Mouse (Mus musculus): ENCODE measurements around the gene Ap1g2. TPM values are rescaled to one million over a fixed set of nuclear protein-coding genes. Genes with fewer than 3 reads are reported as not detected.

Ap1g2 gene
- polyA plus RNA-seq, 1 experiment from 2014 or later: 26.1 TPM

DNA sequence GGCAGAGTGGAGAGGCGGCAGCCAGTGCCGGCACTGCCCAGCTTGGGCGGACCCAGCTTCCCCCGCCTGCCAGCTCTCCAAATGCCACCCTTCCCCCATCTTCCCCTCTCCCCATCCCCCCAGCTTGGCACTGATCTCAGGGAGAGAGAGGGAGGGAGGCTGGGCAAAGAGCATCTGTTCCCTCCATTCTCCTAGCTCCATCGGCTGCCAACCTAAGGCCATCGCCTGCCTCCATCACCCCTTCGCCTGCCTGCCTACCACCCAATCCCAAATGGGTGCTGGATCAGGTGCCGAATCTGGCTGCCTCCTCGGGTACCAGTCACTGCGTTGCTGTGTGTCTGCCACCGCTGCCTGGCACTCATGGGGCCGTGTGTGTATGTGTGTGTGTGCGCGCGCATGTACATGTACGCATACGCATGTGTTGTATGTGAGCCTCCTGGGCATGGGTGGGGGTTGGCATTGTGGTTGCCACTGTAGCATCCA lies 52.6 kb downstream of the Ap1g2 start:
- H3K27ac ChIP-seq: no peak overlapping the region
- H3K4me2 ChIP-seq: no peak overlapping the region
- no peak overlapping the region for H3K9ac ChIP-seq
- H3K4me3 ChIP-seq (replicated peaks): no peak overlapping the region
- 78% methylated on average over 16 of the region's 17 CpGs for WGBS (ENCODE audit: insufficient replicate concordance)
- H3K9me3 ChIP-seq (replicated peaks): no peaks in the 10 kb centered on the region
- peaks cover 7% of the 10 kb centered on the region for H3K27me3 ChIP-seq
- no peaks in the 10 kb centered on the region for H3K36me3 ChIP-seq
- peaks cover 32% of the 10 kb centered on the region for H3K4me1 ChIP-seq (replicated peaks)
- no peak for ATAC-seq (ENCODE audit: low read depth)
- DNase-seq: no peak

DNA sequence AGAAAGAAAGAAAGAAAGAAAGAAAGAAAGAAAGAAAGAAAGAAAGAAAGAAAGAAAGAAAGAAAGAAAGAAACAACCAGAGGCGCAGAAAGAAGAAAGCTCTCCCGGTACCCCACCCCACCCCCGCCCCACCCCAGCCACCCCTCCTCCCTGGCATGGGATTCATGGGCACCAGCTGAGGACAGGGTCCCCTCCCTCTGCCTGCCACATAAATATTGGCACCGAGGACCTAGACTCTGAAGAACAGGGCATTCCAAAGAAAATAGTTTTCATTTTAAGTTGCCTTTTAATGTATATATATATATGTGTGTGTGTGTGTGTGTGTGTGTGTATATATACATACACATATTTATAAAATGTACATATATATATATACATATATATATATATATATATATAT lies 53.3 kb downstream of the Ap1g2 start:
- WGBS (ENCODE audit: insufficient replicate concordance): 64% methylated on average over 4 of the region's 4 CpGs
- peaks cover 25% of the 10 kb centered on the region for H3K4me1 ChIP-seq (replicated peaks)
- H3K27ac ChIP-seq: no peak overlapping the region
- no peak for ATAC-seq (ENCODE audit: low read depth)
- H3K4me3 ChIP-seq (replicated peaks): no peak overlapping the region
- H3K4me2 ChIP-seq: no peak overlapping the region
- no peaks in the 10 kb centered on the region for H3K9me3 ChIP-seq (replicated peaks)
- no peak overlapping the region for H3K9ac ChIP-seq
- DNase-seq: no peak
- no peaks in the 10 kb centered on the region for H3K36me3 ChIP-seq
- H3K27me3 ChIP-seq: peaks cover 7% of the 10 kb centered on the region

GRCm38 (mm10) chr14:55052496-55052895 lies 53.9 kb downstream of the Ap1g2 start:
- no peak for ATAC-seq (ENCODE audit: low read depth)
- no peak overlapping the region for H3K4me3 ChIP-seq (replicated peaks)

More at GRCm38 (mm10) chr14:55052496-55052895, 53.9 kb downstream of the Ap1g2 start:
- H3K4me2 ChIP-seq: no peak overlapping the region
- peaks cover 7% of the 10 kb centered on the region for H3K27me3 ChIP-seq
- no peaks in the 10 kb centered on the region for H3K36me3 ChIP-seq
- H3K27ac ChIP-seq: no peak overlapping the region
- no peak for DNase-seq
- 77% methylated on average over 9 of the region's 9 CpGs for WGBS (ENCODE audit: insufficient replicate concordance)
- peaks cover 19% of the 10 kb centered on the region for H3K4me1 ChIP-seq (replicated peaks)
- H3K9ac ChIP-seq: no peak overlapping the region
- H3K9me3 ChIP-seq (replicated peaks): no peaks in the 10 kb centered on the region

Other genes with a start within 250 kb of the Ap1g2 start
- gene Homez, start 235.6 kb downstream of the Ap1g2 start, polyA plus RNA-seq (2015; fragmentation: Nextera tagmentation; extraction: Ambion mirVana): 2.2 TPM in 2 replicates
- gene Ppp1r3e, start 229.0 kb downstream of the Ap1g2 start, polyA plus RNA-seq (2015; fragmentation: Nextera tagmentation; extraction: Ambion mirVana): 0.41 and 0.50 TPM in 2 replicates
- gene Bcl2l2, start 223.2 kb downstream of the Ap1g2 start, polyA plus RNA-seq (2015; fragmentation: Nextera tagmentation; extraction: Ambion mirVana): 0.57 and 0.62 TPM in 2 replicates
- 0.09 TPM in 1 of 2 replicates, not detected in the other for gene Gm20521, start 223.2 kb downstream of the Ap1g2 start, polyA plus RNA-seq (2015; fragmentation: Nextera tagmentation; extraction: Ambion mirVana)
- gene Pabpn1, start 214.1 kb downstream of the Ap1g2 start, polyA plus RNA-seq (2015; fragmentation: Nextera tagmentation; extraction: Ambion mirVana): 53.9 and 59.1 TPM in 2 replicates
- gene Slc22a17, start 193.5 kb downstream of the Ap1g2 start, polyA plus RNA-seq (2015; fragmentation: Nextera tagmentation; extraction: Ambion mirVana): 2.0 and 2.1 TPM in 2 replicates
- gene Efs, start 180.5 kb downstream of the Ap1g2 start, polyA plus RNA-seq (2015; fragmentation: Nextera tagmentation; extraction: Ambion mirVana): 0.71 TPM in 2 replicates
- not detected in 2 replicates for gene Il25, start 173.9 kb downstream of the Ap1g2 start, polyA plus RNA-seq (2015; fragmentation: Nextera tagmentation; extraction: Ambion mirVana)
- 0.20 TPM in 1 of 2 replicates, not detected in the other for gene Cmtm5, start 170.3 kb downstream of the Ap1g2 start, polyA plus RNA-seq (2015; fragmentation: Nextera tagmentation; extraction: Ambion mirVana)
- 0.69 and 2.9 TPM in 2 replicates for gene Myh6, start 139.7 kb downstream of the Ap1g2 start, polyA plus RNA-seq (2015; fragmentation: Nextera tagmentation; extraction: Ambion mirVana)
- gene Gm17428, start 129.7 kb downstream of the Ap1g2 start, polyA plus RNA-seq (2015; fragmentation: Nextera tagmentation; extraction: Ambion mirVana): not detected in 2 replicates
- gene Myh7, start 112.0 kb downstream of the Ap1g2 start, polyA plus RNA-seq (2015; fragmentation: Nextera tagmentation; extraction: Ambion mirVana): 0.98 and 6.2 TPM in 2 replicates
- gene Ngdn, start 91.1 kb downstream of the Ap1g2 start, polyA plus RNA-seq (2015; fragmentation: Nextera tagmentation; extraction: Ambion mirVana): 55.5 and 61.8 TPM in 2 replicates
- 1.1 and 1.2 TPM in 2 replicates for gene Zfhx2, start 14.3 kb downstream of the Ap1g2 start, polyA plus RNA-seq (2015; fragmentation: Nextera tagmentation; extraction: Ambion mirVana)
- gene Thtpa, start 11.8 kb downstream of the Ap1g2 start, polyA plus RNA-seq (2015; fragmentation: Nextera tagmentation; extraction: Ambion mirVana): 5.5 TPM in 2 replicates
- gene Jph4, start 10.3 kb upstream of the Ap1g2 start, polyA plus RNA-seq (2015; fragmentation: Nextera tagmentation; extraction: Ambion mirVana): 0.06 and 0.07 TPM in 2 replicates
- gene Dhrs2, start 115.4 kb upstream of the Ap1g2 start, polyA plus RNA-seq (2015; fragmentation: Nextera tagmentation; extraction: Ambion mirVana): not detected in 2 replicates

Measured in liver, embryonic 13.5 days (tissue).